Mouse (Mus musculus) layer of hippocampus, postnatal 25 days (tissue): ENCODE measurements around the gene Hoxb6. TPM values are rescaled to one million over a fixed set of nuclear protein-coding genes. Genes with fewer than 3 reads are reported as not detected.

Source experiments
- DNase-seq, 2 experiments: peaks; one replicate each; pipeline ENCODE4 v3.0.0; 2022; ENCODE audit warnings: mixed read lengths in 2 of 2, low spot score in 1 of 2; ENCODE audit errors: extremely low spot score in 1 of 2
- total RNA-seq, 2 experiments: library from RNA; stranded (reverse); gene quantifications; 2 replicates each; pipeline ENCODE4 v1.2.3; 2021

Gene Hoxb6
- total RNA-seq, 2 experiments from 2014 or later = not detected

DNA sequence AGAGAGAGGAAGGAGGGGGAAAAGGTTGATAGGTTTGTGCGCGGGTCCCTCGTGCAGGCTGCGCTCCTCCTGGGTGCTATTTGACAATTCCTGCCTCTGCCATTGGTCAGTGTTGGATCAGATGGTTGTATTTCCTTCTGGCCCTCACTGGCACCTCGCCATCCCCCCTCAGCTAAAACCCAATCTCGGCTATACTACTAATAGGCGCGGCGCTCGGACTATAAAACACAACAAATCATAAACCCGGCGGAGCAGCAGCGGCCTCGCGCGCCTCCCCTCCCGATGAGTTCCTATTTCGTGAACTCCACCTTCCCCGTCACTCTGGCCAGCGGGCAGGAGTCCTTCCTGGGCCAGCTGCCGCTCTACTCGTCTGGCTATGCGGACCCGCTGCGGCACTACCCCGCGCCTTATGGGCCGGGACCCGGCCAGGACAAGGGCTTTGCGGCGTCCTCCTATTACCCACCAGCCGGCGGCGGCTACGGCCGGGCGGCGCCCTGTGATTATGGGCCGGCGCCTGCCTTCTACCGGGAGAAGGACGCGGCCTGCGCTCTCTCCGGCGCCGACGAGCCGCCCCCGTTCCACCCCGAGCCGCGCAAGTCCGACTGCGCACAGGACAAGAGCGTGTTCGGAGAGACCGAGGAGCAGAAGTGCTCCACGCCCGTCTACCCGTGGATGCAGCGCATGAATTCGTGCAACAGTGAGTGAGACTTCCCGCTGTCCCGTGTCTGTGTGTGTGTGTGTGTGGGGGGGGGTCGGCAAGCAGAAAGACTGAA lies 6.8 kb downstream of the Hoxb6 start:
- DNase-seq = no peak

GRCm38 (mm10) chr11:96299781-96300180 lies 7.5 kb downstream of the Hoxb6 start:
- no peak for DNase-seq

- DNase-seq = no peak
Measured at GRCm38 (mm10) chr11:96300354-96301063, 8.2 kb downstream of the Hoxb6 start.

DNA sequence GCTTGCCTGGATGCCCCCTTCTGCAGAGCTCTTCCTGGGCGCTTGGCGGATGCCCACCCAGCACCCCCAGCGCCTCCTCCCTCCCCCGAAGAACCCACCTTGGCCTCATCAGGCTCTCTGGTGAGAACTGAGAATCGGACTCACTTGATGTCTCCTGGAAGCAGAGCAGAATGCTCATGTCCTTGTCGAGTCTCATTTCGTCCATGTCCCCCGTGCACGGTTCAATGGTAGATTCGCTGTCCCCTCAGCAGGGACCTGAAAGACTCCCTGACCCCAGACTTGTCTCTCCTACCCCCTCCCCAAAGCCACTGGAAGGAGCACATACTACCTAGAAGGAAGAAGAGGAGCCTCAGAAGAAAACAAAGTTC lies 8.8 kb downstream of the Hoxb6 start:
- DNase-seq = no peak

DNA sequence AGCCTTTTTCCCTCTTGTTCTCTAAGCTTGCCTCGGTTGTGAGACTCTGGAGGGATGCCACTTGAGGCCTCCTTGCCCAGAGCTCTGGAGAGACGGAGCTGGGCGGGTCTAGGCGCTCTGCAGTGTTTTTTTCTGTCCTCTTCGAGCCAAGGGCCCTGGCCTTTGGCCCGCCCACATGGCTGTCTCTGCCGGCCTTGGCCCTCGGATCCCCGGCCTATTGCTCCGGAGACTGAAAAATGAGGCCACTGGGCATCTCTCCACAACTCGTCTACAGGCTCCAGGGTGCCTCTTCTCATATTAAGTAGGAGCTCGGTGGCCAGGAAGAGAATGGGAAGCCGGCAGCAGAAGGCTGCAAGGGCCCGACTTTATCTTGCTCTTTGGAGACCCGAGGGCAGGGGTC lies 9.6 kb downstream of the Hoxb6 start:
- DNase-seq = no peak

GRCm38 (mm10) chr11:96302381-96303150 lies 10.3 kb downstream of the Hoxb6 start:
- DNase-seq = no peak

DNA sequence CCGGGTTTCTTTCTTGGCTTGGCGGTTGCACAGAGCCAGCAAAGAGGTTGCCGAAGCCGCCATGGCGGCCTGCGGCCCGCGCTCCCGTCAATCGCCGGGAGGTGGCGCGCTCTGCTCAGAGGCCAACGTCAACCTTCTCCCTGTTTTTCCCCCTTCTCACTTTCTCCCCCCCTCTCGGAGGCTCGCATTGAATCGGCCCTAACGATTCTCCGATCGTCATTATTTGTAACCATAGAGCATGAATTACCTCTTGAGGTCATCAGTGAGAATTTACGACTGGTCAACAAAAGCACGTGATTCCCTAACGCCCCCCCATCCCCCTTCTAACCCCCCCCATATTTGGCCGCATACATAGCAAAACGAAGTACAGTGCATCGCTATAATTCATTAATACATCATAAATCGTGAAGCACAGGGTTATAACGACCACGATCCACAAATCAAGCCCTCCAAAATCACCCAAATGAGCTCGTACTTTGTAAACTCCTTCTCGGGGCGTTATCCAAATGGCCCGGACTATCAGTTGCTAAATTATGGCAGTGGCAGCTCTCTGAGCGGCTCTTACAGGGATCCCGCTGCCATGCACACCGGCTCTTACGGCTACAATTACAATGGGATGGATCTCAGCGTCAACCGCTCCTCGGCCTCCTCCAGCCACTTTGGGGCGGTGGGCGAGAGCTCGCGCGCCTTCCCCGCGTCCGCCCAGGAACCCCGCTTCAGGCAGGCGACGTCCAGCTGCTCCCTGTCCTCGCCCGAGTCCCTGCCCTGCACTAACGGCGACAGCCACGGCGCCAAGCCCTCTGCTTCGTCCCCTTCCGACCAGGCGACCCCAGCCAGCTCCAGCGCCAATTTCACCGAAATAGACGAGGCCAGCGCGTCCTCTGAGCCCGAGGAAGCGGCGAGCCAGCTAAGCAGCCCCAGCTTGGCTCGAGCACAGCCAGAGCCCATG lies 11.1 kb downstream of the Hoxb6 start, which contains the start of gene Hoxb5:
Hoxb5 (plus strand) TSS at position 186 of the 949 bp plus-strand sequence.
- peak in 1 of 2 experiments; percentile 41 for DNase-seq

- no peak for DNase-seq
Measured at GRCm38 (mm10) chr11:96304381-96305195, 12.3 kb downstream of the Hoxb6 start.

DNA sequence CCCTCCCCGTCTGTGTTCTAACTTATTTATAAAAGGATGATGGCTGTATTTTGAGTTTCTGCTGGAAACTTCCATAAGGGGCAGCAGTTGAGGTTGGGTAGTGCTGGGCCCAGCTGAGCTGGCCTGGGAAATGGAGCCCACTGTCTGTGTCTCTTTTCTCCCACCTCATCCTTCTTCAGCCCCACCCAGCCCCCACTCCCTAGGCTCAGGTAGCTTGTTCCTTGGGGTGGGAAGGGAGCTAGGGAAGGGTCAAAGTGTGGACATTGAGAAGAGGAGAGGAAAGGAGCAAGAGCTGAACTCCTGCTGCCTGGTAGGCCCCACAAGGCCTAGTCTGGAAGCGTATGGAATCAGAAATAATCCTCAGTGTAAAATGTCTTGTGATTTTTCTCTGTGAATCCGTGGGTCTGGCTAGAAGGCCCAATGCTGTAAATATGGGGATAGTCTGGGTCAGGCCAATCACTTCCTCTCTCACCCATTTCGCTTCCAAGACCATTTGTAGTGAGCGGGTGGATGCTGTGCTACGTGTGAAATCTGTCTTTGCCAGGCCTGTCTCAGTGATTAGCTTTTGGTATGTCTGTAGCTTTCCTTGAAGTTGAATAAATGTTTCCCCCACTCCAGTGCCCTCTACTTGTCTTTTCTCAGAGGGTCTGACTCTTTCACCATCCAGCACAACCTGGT lies 13.4 kb downstream of the Hoxb6 start:
- DNase-seq = no peak

GRCm38 (mm10) chr11:96306183-96306907 lies 14.1 kb downstream of the Hoxb6 start:
- no peak for DNase-seq

DNA sequence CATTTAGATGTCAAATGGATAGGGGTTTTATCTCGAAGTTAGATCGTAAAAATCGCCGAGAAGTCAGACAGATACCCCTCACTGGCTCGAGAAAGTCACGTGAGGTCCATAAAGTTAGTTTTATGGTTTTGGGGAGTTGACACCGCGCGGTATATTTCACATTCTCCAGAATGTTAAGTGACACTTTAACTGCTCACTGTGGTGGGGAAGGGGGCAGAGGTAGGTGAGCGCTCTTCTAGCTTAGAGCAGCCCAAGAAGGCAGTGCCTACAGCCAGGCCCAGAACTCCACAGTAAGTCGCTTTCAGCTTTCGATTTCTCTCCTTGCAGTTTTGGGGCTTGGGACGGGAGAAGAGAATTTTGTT lies 14.6 kb downstream of the Hoxb6 start:
- DNase-seq = no peak

DNA sequence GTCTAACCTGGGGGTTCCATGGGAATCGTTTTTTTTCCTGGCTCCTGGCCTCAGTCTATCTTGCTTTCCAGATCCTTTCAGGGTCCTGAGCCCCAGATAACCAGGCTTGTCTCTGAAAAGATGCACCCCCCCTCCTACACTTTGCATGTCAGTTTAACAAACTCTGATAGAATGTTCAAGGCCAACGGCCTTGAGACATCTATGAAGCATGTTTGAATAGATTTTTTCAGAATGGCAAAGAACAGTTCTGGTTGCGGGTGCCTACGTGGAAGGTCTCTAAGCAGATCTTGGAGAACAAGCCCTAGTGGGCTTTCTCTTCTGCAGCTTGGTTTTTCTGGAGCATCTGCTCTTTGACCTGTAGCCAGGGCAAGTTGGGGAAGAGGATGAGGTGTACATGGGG lies 16.5 kb downstream of the Hoxb6 start:
- DNase-seq = no peak

DNA sequence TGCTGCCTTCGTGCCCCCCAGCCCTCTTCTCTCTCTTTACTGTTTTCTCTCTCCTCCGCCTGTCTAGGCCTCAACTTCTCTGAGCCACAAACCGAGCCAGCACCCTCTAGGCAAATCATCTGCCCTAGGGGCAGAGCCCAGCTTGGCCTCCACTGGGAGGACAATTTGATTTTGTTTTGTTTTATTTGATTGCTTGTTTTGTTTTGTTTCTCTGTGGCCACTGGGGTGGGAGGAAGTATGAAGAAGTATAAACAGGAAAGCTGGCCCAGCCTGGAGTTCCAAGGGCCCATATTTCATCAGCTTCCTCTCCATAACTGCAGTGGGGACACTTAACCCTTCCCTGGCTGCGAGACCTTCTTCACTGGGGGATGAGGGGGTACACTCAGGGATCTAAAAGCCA lies 17.0 kb downstream of the Hoxb6 start:
- DNase-seq = no peak

GRCm38 (mm10) chr11:96310183-96310938 lies 18.1 kb downstream of the Hoxb6 start:
- no peak for DNase-seq

- no peak for DNase-seq
Measured at GRCm38 (mm10) chr11:96311097-96311496, 18.8 kb downstream of the Hoxb6 start.

- DNase-seq = no peak
Measured at GRCm38 (mm10) chr11:96311520-96312417, 19.5 kb downstream of the Hoxb6 start.
